Mouse (Mus musculus) bone marrow, adult 2 months (tissue): ENCODE data around the gene Gm28308.

Source experiments
- CTCF ChIP-seq: fragments of 200-500 bp; IDR thresholded peaks from 2 replicates; pipeline ENCODE4 v1.5.1; 2011; ENCODE audit warnings: low read length, control low read depth; ENCODE audit not compliant: control insufficient read depth, insufficient read depth
- POLR2A ChIP-seq: fragments of 200-500 bp; IDR thresholded peaks from 2 replicates; pipeline ENCODE4 v1.6.1; 2011; ENCODE audit warnings: low read depth, mild to moderate bottlenecking, control low read depth, low read length, borderline replicate concordance; ENCODE audit not compliant: control insufficient read depth

- no peak for TF ChIP-seq CTCF
- TF ChIP-seq POLR2A: no peak
Observed at GRCm38 (mm10) chr6:52121173-52121572, 92.0 kb downstream of the Gm28308 start.
